Comparison of ENCODE assay signal across 8 mouse cellular contexts in genomic region chr2:101906379-101906690, GRCm38 (mm10). TPM values are rescaled to one million over a fixed set of nuclear protein-coding genes. Genes with fewer than 3 reads are reported as not detected.
DNase-seq lines count a peak whose midpoint lies in the region; ATAC-seq and TF ChIP-seq lines count a peak whose summit lies in the region.

No protein-coding gene starts in this region.

- ATAC-seq in heart, embryonic 13.5 days (ENCODE audit: extremely low read depth, insufficient number of reproducible peaks, low FRiP score, low TSS enrichment) = no peak
- peak; percentile 29; the same call in 1 of the 2 replicates for ATAC-seq in hindbrain, embryonic 14.5 days (ENCODE audit: low FRiP score)
- peak; percentile 47; the same call in 1 of the 2 replicates for ATAC-seq in midbrain, embryonic 12.5 days (ENCODE audit: low FRiP score, low read depth)
- ATAC-seq in megakaryocyte, adult 5-6 weeks (ENCODE audit: poor library complexity, severe bottlenecking) = no peak

- DNase-seq in heart, adult 2 months = no peak
- DNase-seq in cerebellum, adult 9-10 months = peak; percentile 68
- no peak for DNase-seq in hindbrain, embryonic 14.5 days (ENCODE audit: low spot score)
- DNase-seq in spleen, postnatal 14 days (ENCODE audit: low spot score in 2 of 2) = no peak
- no peak for DNase-seq in lung, postnatal 4 days

- intact Hi-C loops in heart, adult 2 months (cut with DNase I) = loop anchor here (5.0 to 10.0 kb wide), 4 partner anchors 121 to 378 kb away; no protein-coding TSS in a partner anchor

- WGBS in heart, embryonic 13.5 days = 47% methylated on average over 5 of the region's 5 CpGs
- 63% methylated on average over 5 of the region's 5 CpGs for WGBS in heart, adult 2 months
- 46% methylated on average over 5 of the region's 5 CpGs for WGBS in hindbrain, embryonic 14.5 days
- 53% methylated on average over 5 of the region's 5 CpGs for WGBS in midbrain, embryonic 12.5 days

- no peaks in the 10 kb centered on the region for H3K79me2 ChIP-seq in heart, adult 2 months (replicated peaks; ENCODE audit: control insufficient read depth, insufficient read depth, low read length)

- H3K36me3 ChIP-seq in heart, embryonic 13.5 days = peaks cover 9% of the 10 kb centered on the region
- H3K36me3 ChIP-seq in heart, adult 2 months (ENCODE audit: control insufficient read depth, insufficient read depth, low read length) = no peaks in the 10 kb centered on the region
- H3K36me3 ChIP-seq in hindbrain, embryonic 14.5 days (replicated peaks; ENCODE audit: control insufficient read depth, insufficient read depth) = no peaks in the 10 kb centered on the region; the same call in 1 of the 2 replicates
- H3K36me3 ChIP-seq in midbrain, embryonic 12.5 days = 0 out of 2 replicates have a peak, but pooled peaks cover 7% of the 10 kb centered on the region

- peak overlapping the region; percentile 71; the same call in 1 of the 2 replicates for H3K9ac ChIP-seq in heart, embryonic 13.5 days
- H3K9ac ChIP-seq in heart, adult 2 months (ENCODE audit: low read depth, low read length) = no peak overlapping the region
- H3K9ac ChIP-seq in hindbrain, embryonic 14.5 days = peak overlapping the region; percentile 52
- H3K9ac ChIP-seq in midbrain, embryonic 12.5 days (replicated peaks) = no peak overlapping the region

- H3K4me1 ChIP-seq in heart, embryonic 13.5 days = peaks cover 8% of the 10 kb centered on the region
- H3K4me1 ChIP-seq in heart, adult 2 months (ENCODE audit: control insufficient read depth, insufficient read depth, low read length) = no peaks in the 10 kb centered on the region; the same call in 1 of the 2 replicates
- peaks cover 9% of the 10 kb centered on the region for H3K4me1 ChIP-seq in hindbrain, embryonic 14.5 days (replicated peaks; ENCODE audit: control insufficient read depth, insufficient read depth, low read length)
- H3K4me1 ChIP-seq in midbrain, embryonic 12.5 days = peaks cover 10% of the 10 kb centered on the region

- H3K9me3 ChIP-seq in heart, embryonic 13.5 days = no peaks in the 10 kb centered on the region
- no peaks in the 10 kb centered on the region for H3K9me3 ChIP-seq in hindbrain, embryonic 14.5 days (ENCODE audit: control insufficient read depth, low read length)
- H3K9me3 ChIP-seq in midbrain, embryonic 12.5 days = no peaks in the 10 kb centered on the region

- H3K4me3 ChIP-seq in heart, embryonic 13.5 days = no peak overlapping the region
- H3K4me3 ChIP-seq in heart, adult 2 months = no peak overlapping the region
- no peak overlapping the region for H3K4me3 ChIP-seq in hindbrain, embryonic 14.5 days (replicated peaks; ENCODE audit: low read length)
- no peak overlapping the region for H3K4me3 ChIP-seq in midbrain, embryonic 12.5 days

- 0 out of 2 replicates have a peak, but pooled peaks cover 3% of the 10 kb centered on the region for H3K27me3 ChIP-seq in heart, embryonic 13.5 days (replicated peaks)
- H3K27me3 ChIP-seq in heart, adult 2 months (ENCODE audit: control insufficient read depth, insufficient read depth, low read length) = no peaks in the 10 kb centered on the region
- no peaks in the 10 kb centered on the region; the same call in 1 of the 2 replicates for H3K27me3 ChIP-seq in hindbrain, embryonic 14.5 days (ENCODE audit: control insufficient read depth, insufficient read depth, low read length)
- H3K27me3 ChIP-seq in midbrain, embryonic 12.5 days = no peaks in the 10 kb centered on the region

- no peak for TF ChIP-seq POLR2A in heart, adult 2 months (IDR thresholded peaks at IDR 0.05; ENCODE audit: insufficient read depth, low read depth, low read length)

- no peak for TF ChIP-seq CTCF in heart, adult 2 months (IDR thresholded peaks at IDR 0.05)

- H3K4me2 ChIP-seq in heart, embryonic 13.5 days = peak overlapping the region; percentile 62
- 0 out of 2 replicates have a peak overlapping the region, but pooled peaks have one; percentile 38 for H3K4me2 ChIP-seq in hindbrain, embryonic 14.5 days (replicated peaks)
- no peak overlapping the region for H3K4me2 ChIP-seq in midbrain, embryonic 12.5 days (replicated peaks)

- no peak for TF ChIP-seq EP300 in heart, adult 2 months (IDR thresholded peaks at IDR 0.05; ENCODE audit: insufficient read depth, low read depth, low read length)

- no peak overlapping the region for H3K27ac ChIP-seq in heart, embryonic 13.5 days (replicated peaks)
- no peak overlapping the region for H3K27ac ChIP-seq in heart, adult 2 months
- H3K27ac ChIP-seq in hindbrain, embryonic 14.5 days = peak overlapping the region; percentile 44; the same call in 1 of the 2 replicates
- no peak overlapping the region for H3K27ac ChIP-seq in midbrain, embryonic 12.5 days (replicated peaks)

RNA-seq across cellular contexts. Expression of gene Commd9, which starts 20.3 kb away (rescaled TPM):
- 51.3 and 55.9 TPM in 2 replicates for polyA plus RNA-seq in heart, embryonic 13.5 days (2015; fragmentation: Nextera tagmentation; extraction: Ambion mirVana)
- 10 to 100 TPM; 23.7 to 26.1 TPM for total RNA-seq in heart, adult 2 months (2021)
- polyA plus RNA-seq in heart, adult 2 months (2012; rRNA removed) = 54.7 and 71.0 TPM in 2 replicates
- polyA plus RNA-seq in hindbrain, embryonic 14.5 days (2014; fragmentation: Nextera tagmentation; extraction: Ambion mirVana) = 99.1 TPM in 2 replicates
- polyA plus RNA-seq in midbrain, embryonic 12.5 days (2016; fragmentation: Nextera tagmentation; extraction: Ambion mirVana) = 76.3 and 83.1 TPM in 2 replicates
- total RNA-seq in megakaryocyte, adult 5-6 weeks (2015) = 7.9 and 9.0 TPM in 2 replicates
- total RNA-seq in megakaryocyte, adult 5-6 weeks (2017) = 49.2 and 68.2 TPM in 2 replicates

RNA-seq across cellular contexts. Expression of gene Prr5l, which starts 23.5 kb away (rescaled TPM):
- polyA plus RNA-seq in heart, embryonic 13.5 days (2015; fragmentation: Nextera tagmentation; extraction: Ambion mirVana) = 8.9 and 11.1 TPM in 2 replicates
- total RNA-seq in heart, adult 2 months (2021) = 1 to 10 TPM in 1 of 2 experiments, under 1 TPM in 1; 0.89 to 3.4 TPM
- polyA plus RNA-seq in heart, adult 2 months (2012; rRNA removed) = 1.1 and 1.4 TPM in 2 replicates
- 4.4 and 6.0 TPM in 2 replicates for polyA plus RNA-seq in hindbrain, embryonic 14.5 days (2014; fragmentation: Nextera tagmentation; extraction: Ambion mirVana)
- 13.8 and 15.5 TPM in 2 replicates for polyA plus RNA-seq in midbrain, embryonic 12.5 days (2016; fragmentation: Nextera tagmentation; extraction: Ambion mirVana)
- total RNA-seq in megakaryocyte, adult 5-6 weeks (2015) = 2.0 and 5.2 TPM in 2 replicates
- 4.1 TPM in 2 replicates for total RNA-seq in megakaryocyte, adult 5-6 weeks (2017)

Comparison
In these comparisons a context has a peak if more than half of its experiments do, and no peak if none do; other contexts are left out.
1. H3K9ac ChIP-seq: peak in heart, embryonic 13.5 days (single experiment) and hindbrain, embryonic 14.5 days (single experiment); none in heart, adult 2 months (single experiment) and midbrain, embryonic 12.5 days (single experiment).
2. ATAC-seq: peak in hindbrain, embryonic 14.5 days (single experiment) and midbrain, embryonic 12.5 days (single experiment); none in heart, embryonic 13.5 days (single experiment) and megakaryocyte, adult 5-6 weeks (single experiment).